8 mouse cellular contexts compared by ENCODE assay signal in genomic region chr2:93046509-93046835, GRCm38 (mm10). TPM values are rescaled to one million over a fixed set of nuclear protein-coding genes. Genes with fewer than 3 reads are reported as not detected.
DNase-seq lines count a peak whose midpoint lies in the region; ATAC-seq and TF ChIP-seq lines count a peak whose summit lies in the region.

No protein-coding gene starts in this region.

- intact Hi-C loops in heart, adult 2 months (cut with DNase I): loop anchor here (5.0 kb wide), 1 partner anchor 59 kb away; no protein-coding TSS in a partner anchor
- intact Hi-C loops in heart, postnatal 25 days (cut with DNase I): no loop called here

- H3K9ac ChIP-seq in heart, adult 2 months (ENCODE audit: low read depth, low read length): no peak overlapping the region; the same call in 1 of the 2 replicates
- H3K9ac ChIP-seq in liver, embryonic 11.5 days (ENCODE audit: low read depth, low read length): peak overlapping the region; percentile 98

- H3K9me3 ChIP-seq in liver, embryonic 11.5 days (ENCODE audit: control insufficient read depth, low read length): no peaks in the 10 kb centered on the region

- DNase-seq in heart, adult 2 months: no peak
- DNase-seq in heart, postnatal 25 days (ENCODE audit: low spot score): no peak
- DNase-seq in thymus, adult 2 months: no peak
- no peak for DNase-seq in thymus, postnatal 14 days
- DNase-seq in liver, embryonic 11.5 days (ENCODE audit: low spot score): no peak
- no peak for DNase-seq in left cerebral cortex, adult 8-10 months (ENCODE audit: low spot score in 2 of 2)
- no peak for DNase-seq in layer of hippocampus, postnatal 14 days (ENCODE audit: low spot score in 2 of 2)
- no peak for DNase-seq in adipocyte (ENCODE audit: low spot score)

- H3K36me3 ChIP-seq in heart, adult 2 months (ENCODE audit: control insufficient read depth, insufficient read depth, low read length): no peaks in the 10 kb centered on the region
- H3K36me3 ChIP-seq in thymus, adult 2 months (ENCODE audit: control insufficient read depth, insufficient read depth, low read length): no peaks in the 10 kb centered on the region
- no peaks in the 10 kb centered on the region for H3K36me3 ChIP-seq in liver, embryonic 11.5 days (ENCODE audit: control insufficient read depth, insufficient read depth, low read length)

- H3K4me1 ChIP-seq in heart, adult 2 months (ENCODE audit: control insufficient read depth, insufficient read depth, low read length): peaks cover 4% of the 10 kb centered on the region
- H3K4me1 ChIP-seq in thymus, adult 2 months (replicated peaks; ENCODE audit: control insufficient read depth, insufficient read depth, low read length): peaks cover 28% of the 10 kb centered on the region
- H3K4me1 ChIP-seq in liver, embryonic 11.5 days (replicated peaks; ENCODE audit: control insufficient read depth, insufficient read depth, low read length): peaks cover 29% of the 10 kb centered on the region

- no peaks in the 10 kb centered on the region for H3K79me2 ChIP-seq in heart, adult 2 months (replicated peaks; ENCODE audit: control insufficient read depth, insufficient read depth, low read length)

- ATAC-seq in liver, embryonic 11.5 days (replicated peaks; ENCODE audit: low FRiP score): no peak

- no peak for TF ChIP-seq POLR2A in heart, adult 2 months (IDR thresholded peaks at IDR 0.05; ENCODE audit: insufficient read depth, low read depth, low read length)
- no peak for TF ChIP-seq POLR2A in thymus, adult 2 months (IDR thresholded peaks at IDR 0.05; ENCODE audit: control insufficient read depth, extremely low read depth, insufficient read depth, low read length, poor library complexity)

- TF ChIP-seq EP300 in heart, adult 2 months (IDR thresholded peaks at IDR 0.05; ENCODE audit: insufficient read depth, low read depth, low read length): no peak

- peak overlapping the region; percentile 64 for H3K4me3 ChIP-seq in heart, adult 2 months
- H3K4me3 ChIP-seq in thymus, adult 2 months (ENCODE audit: control insufficient read depth, insufficient read depth, low read length): peak overlapping the region; percentile 74
- H3K4me3 ChIP-seq in liver, embryonic 11.5 days (ENCODE audit: low read depth, low read length): peak overlapping the region; percentile 92

- TF ChIP-seq CTCF in heart, adult 2 months (IDR thresholded peaks at IDR 0.05): no peak
- no peak for TF ChIP-seq CTCF in thymus, adult 2 months (IDR thresholded peaks at IDR 0.05; ENCODE audit: borderline replicate concordance, control insufficient read depth, extremely low read depth, insufficient read depth, low read length, poor library complexity)

- H3K27me3 ChIP-seq in heart, adult 2 months (ENCODE audit: control insufficient read depth, insufficient read depth, low read length): no peaks in the 10 kb centered on the region
- H3K27me3 ChIP-seq in thymus, adult 2 months (ENCODE audit: control insufficient read depth, insufficient read depth, low read length): no peaks in the 10 kb centered on the region
- H3K27me3 ChIP-seq in liver, embryonic 11.5 days (replicated peaks; ENCODE audit: control insufficient read depth, insufficient read depth, low read length): no peaks in the 10 kb centered on the region

- peak overlapping the region; percentile 97 for H3K27ac ChIP-seq in heart, adult 2 months
- H3K27ac ChIP-seq in thymus, adult 2 months (ENCODE audit: control insufficient read depth, insufficient read depth, low read length): no peak overlapping the region
- peak overlapping the region; percentile 93; the same call in 1 of the 2 replicates for H3K27ac ChIP-seq in liver, embryonic 11.5 days (ENCODE audit: low read depth, low read length)

- peak overlapping the region; percentile 92 for H3K4me2 ChIP-seq in liver, embryonic 11.5 days

- WGBS in heart, adult 2 months: 11% methylated on average over 5 of the region's 5 CpGs
- WGBS in thymus, adult 2 months: 19% methylated on average over 5 of the region's 5 CpGs
- 21% methylated on average over 5 of the region's 5 CpGs for WGBS in liver, embryonic 11.5 days

RNA-seq across cellular contexts. Expression of gene Prdm11, which starts 0.5 kb away (rescaled TPM):
- 1 to 10 TPM; 7.9 to 9.5 TPM for total RNA-seq in heart, adult 2 months (2021)
- 4.4 and 6.1 TPM in 2 replicates for polyA plus RNA-seq in heart, adult 2 months (2012; rRNA removed)
- 10 to 100 TPM in 1 of 2 experiments, 1 to 10 TPM in 1; 9.5 to 10.3 TPM for total RNA-seq in heart, postnatal 25 days (2021)
- polyA plus RNA-seq in thymus, adult 2 months (2012; rRNA removed): 17.1 and 17.9 TPM in 2 replicates
- polyA plus RNA-seq in liver, embryonic 11.5 days (2014; fragmentation: Nextera tagmentation; extraction: Ambion mirVana): 5.0 and 6.4 TPM in 2 replicates
- total RNA-seq in left cerebral cortex, adult 8-10 months (2022): 10 to 100 TPM; 21.0 to 22.5 (median 21.5) TPM
- total RNA-seq in layer of hippocampus, postnatal 14 days (2021): 10 to 100 TPM; 24.7 to 29.7 TPM
